Mouse (Mus musculus) embryonic facial prominence, embryonic 11.5 days (tissue): ENCODE measurements around the gene Urgcp. TPM values are rescaled to one million over a fixed set of nuclear protein-coding genes. Genes with fewer than 3 reads are reported as not detected.
"Not testable (repeated sequence)": the region's sequence is repeated elsewhere in the genome, so short reads cannot be mapped to it uniquely, and the experiment has no call there.

Source experiments
- ATAC-seq: fragments of 200-750 bp; cut with Nextera tagmentation; replicated peaks from 2 replicates; pipeline ENCODE4 v1.8.0; 2017; ENCODE audit warnings: low read depth; ENCODE audit not compliant: insufficient number of reproducible peaks, low FRiP score, low TSS enrichment
- DNase-seq: peaks from one replicate; pipeline ENCODE4 v3.0.0-alpha.2; 2015; ENCODE audit warnings: low spot score
- H3K27ac ChIP-seq: fragments of 300-500 bp; sonication (generic); replicated peaks from 2 replicates; pipeline ENCODE4 v1.5.1; 2014; ENCODE audit warnings: mild to moderate bottlenecking, low read depth, low read length, control low read depth
- H3K27me3 ChIP-seq: fragments of 300-500 bp; sonication (generic); 2 replicates; pipeline ENCODE4 v1.6.1; 2014; ENCODE audit warnings: mild to moderate bottlenecking, low read length, moderate library complexity, mixed read lengths; ENCODE audit not compliant: control insufficient read depth, insufficient read depth
- H3K36me3 ChIP-seq: fragments of 300-500 bp; sonication (generic); replicated peaks from 2 replicates; pipeline ENCODE4 v1.6.1; 2014; ENCODE audit warnings: low read depth, mild to moderate bottlenecking, low read length, moderate library complexity, mixed read lengths; ENCODE audit not compliant: control insufficient read depth, insufficient read depth
- H3K4me1 ChIP-seq: fragments of 300-500 bp; sonication (generic); 2 replicates; pipeline ENCODE4 v1.6.1; 2014; ENCODE audit warnings: low read length, mixed read lengths; ENCODE audit not compliant: control insufficient read depth, insufficient read depth
- H3K4me2 ChIP-seq: fragments of 300-500 bp; sonication (generic); 2 replicates; pipeline ENCODE4 v1.6.1; 2014; ENCODE audit warnings: low read depth, mild to moderate bottlenecking, control low read depth, low read length, moderate library complexity
- H3K4me3 ChIP-seq: fragments of 300-500 bp; sonication (generic); 2 replicates; pipeline ENCODE4 v1.5.1; 2014; ENCODE audit warnings: low read depth, low read length, control low read depth
- H3K9ac ChIP-seq: fragments of 300-500 bp; sonication (generic); replicated peaks from 2 replicates; pipeline ENCODE4 v1.6.1; 2014; ENCODE audit warnings: mild to moderate bottlenecking, control low read depth, low read length
- H3K9me3 ChIP-seq: fragments of 300-500 bp; sonication (generic); replicated peaks from 2 replicates; pipeline ENCODE4 v1.6.1; 2016; ENCODE audit warnings: mild to moderate bottlenecking, low read length, inconsistent platforms, mixed read lengths; ENCODE audit not compliant: control insufficient read depth
- WGBS: fragments of 180-500 bp; shearing (Covaris S2); extraction: QIAGEN DNeasy Blood & Tissue Kit; methylation state at CpG from one replicate; pipeline ENCODE4 v1.1.7; 2014; 5-methylcytosine and 5-hydroxymethylcytosine counted together
- polyA plus RNA-seq: library from polyadenylated mRNA; unstranded; fragments of >200 nt; fragmentation: Nextera tagmentation; extraction: Ambion mirVana; gene quantifications from 2 replicates; pipeline ENCODE4 v1.2.1, GENCODE M21; 2014

Gene Urgcp
- 9.4 and 10.1 TPM in 2 replicates for polyA plus RNA-seq

DNA sequence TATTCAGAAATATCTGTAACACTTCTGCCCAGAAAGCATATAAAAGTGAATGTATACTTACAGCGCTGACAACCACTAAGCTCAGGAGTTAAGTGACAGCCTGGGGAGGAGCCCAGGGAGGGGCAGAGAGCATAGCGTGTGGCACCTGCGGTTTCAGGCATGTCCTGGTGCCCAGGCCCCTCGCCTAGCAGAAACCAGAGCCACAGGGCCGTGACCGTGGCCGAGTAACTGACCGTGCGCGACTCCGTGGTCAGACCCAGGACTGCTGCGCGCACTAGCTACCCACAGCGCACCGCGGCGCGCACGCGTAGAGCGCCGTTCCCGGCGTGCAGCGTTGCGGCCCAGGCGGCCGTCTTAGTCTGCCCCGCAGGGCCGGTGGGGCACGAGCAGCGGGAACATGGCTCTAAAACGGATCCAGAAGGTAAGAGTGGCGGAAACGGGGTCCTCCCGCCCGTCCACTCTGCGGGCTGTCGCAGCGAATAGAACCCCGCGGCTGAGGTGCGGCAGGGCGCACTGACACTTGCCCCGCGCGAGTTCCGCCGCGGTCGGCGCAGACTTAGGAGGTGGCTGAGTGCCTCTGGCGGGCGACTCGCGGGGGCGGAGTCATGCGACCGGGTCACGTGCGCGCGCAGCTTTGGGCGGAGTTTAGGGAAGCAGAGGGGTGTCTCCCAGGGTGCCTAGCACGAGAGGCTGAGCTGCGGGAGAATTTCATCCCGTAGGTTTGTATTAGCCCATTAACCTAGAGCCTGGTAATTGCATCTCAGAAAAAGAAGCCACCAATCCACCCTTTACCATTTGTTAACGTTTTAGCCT lies at the start of gene Urgcp:
Gene Urgcp (minus strand): TSS at position 557 of the 813 bp plus-strand sequence.
- H3K9me3 ChIP-seq: no peaks in the 10 kb centered on the region
- DNase-seq: peak; percentile 95
- no peaks in the 10 kb centered on the region for H3K4me1 ChIP-seq
- H3K9ac ChIP-seq: peak within 1 kb of the TSS; percentile 76
- H3K4me3 ChIP-seq: peak within 1 kb of the TSS; percentile 57
- peak within 1 kb of the TSS; percentile 92 for H3K27ac ChIP-seq
- no peaks in the 10 kb centered on the region for H3K36me3 ChIP-seq
- ATAC-seq: peak; percentile 98
- no peaks in the 10 kb centered on the region for H3K27me3 ChIP-seq
- under 1% methylated on average over 68 of the region's 68 CpGs for WGBS
- peak within 1 kb of the TSS; percentile 56 for H3K4me2 ChIP-seq

DNA sequence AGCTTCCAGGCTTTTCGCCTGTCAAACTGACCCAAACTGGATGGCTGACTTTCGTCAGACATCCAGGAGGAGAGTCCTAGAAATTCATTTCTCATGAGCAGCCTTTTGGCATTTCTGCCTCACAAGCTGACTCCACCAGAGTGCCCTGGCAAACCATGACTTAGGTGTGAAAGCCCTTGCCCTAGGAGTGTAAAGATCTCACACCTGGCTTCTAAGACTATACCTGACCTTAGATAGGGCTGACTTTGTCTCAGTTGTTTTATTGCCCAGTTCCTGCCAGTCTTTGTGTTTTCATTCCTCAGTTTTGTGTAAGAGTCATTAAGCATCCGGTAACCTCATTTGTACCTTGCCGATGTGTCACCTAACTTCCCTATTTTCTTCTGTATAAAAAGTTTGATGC lies 47.3 kb upstream of the Urgcp start:
- not testable (repeated sequence) for H3K4me1 ChIP-seq, ATAC-seq, H3K27me3 ChIP-seq, H3K27ac ChIP-seq, H3K9ac ChIP-seq, H3K4me2 ChIP-seq, H3K36me3 ChIP-seq, DNase-seq, H3K9me3 ChIP-seq, H3K4me3 ChIP-seq
- WGBS: 98% methylated on average over 4 of the region's 4 CpGs

DNA sequence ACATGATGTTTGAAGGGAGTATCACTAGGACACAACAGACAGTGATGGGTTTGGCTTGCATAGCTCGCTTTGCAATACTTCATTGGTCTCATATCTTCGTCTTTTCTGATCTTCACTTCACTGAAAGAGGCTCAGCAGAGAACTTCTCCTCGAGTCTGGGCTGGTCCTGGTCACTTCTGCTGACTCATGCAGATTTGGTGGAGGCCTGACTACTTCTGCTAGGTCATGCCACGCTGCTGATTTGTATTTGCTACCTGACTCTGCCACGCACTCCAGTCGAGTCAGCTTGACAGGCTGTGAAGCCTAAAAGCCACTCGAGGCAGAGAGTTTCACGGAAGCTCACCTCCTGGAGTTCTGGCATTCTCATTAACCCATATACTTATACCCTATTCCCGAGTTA lies 45.8 kb upstream of the Urgcp start:
- no peaks in the 10 kb centered on the region for H3K27me3 ChIP-seq
- no peak overlapping the region for H3K9ac ChIP-seq
- no peaks in the 10 kb centered on the region for H3K36me3 ChIP-seq
- H3K4me1 ChIP-seq: 0 out of 2 replicates have a peak, but pooled peaks cover 4% of the 10 kb centered on the region
- no peak overlapping the region for H3K27ac ChIP-seq
- DNase-seq (no peak), ATAC-seq (no peak)
- H3K9me3 ChIP-seq: no peaks in the 10 kb centered on the region
- no peak overlapping the region for H3K4me3 ChIP-seq
- 84% methylated on average over 9 of the region's 9 CpGs for WGBS
- H3K4me2 ChIP-seq: no peak overlapping the region

DNA sequence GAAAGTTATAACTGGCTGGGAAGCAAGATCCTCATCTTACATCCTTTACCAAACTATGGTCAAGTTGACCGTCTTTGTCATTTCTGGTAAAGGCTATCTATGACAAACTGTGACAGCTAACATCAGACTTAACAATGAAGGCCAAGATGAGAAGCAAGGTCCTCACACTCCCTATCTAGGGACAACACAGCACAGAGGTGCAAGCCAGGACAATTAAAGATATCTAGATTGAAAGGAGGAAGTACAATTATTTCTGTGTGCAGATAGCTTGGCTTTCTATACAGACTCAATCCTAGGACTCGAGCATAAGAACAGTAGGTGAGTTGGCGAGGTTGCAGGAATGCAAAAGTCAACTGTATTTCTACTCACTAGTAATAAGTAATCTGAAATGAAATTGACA lies 43.5 kb upstream of the Urgcp start:
- no peak for ATAC-seq
- Histone ChIP-seq H3K27ac (no peak overlapping the region), H3K4me2 (no peak overlapping the region), H3K36me3 (no peaks in the 10 kb centered on the region; the same call in 1 of the 2 replicates), H3K4me1 (0 out of 2 replicates have a peak, but pooled peaks cover 4% of the 10 kb centered on the region), H3K27me3 (no peaks in the 10 kb centered on the region), H3K9me3 (no peaks in the 10 kb centered on the region), H3K9ac (no peak overlapping the region), H3K4me3 (no peak overlapping the region)
- no peak for DNase-seq
- WGBS: 84% methylated on average over 3 of the region's 3 CpGs

DNA sequence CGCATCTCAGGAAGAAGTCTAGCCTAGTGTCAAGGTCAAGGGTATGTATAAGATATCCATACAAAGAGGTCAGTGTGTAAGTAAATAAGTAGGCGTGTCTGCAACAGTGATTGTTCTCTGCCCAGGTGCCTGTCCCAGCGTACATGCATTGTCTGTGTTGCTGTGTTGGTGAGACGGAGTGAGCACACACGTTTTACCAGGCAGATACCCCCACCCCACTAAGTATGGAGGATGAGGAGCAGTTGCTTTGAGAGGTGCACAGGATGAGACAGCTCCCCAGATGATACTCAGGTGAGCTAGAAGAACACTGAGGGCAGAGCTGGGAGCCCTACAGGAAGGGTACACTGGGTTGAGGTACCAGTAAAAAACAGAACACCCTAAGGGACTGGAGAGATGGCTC lies 42.0 kb upstream of the Urgcp start:
- Histone ChIP-seq H3K9me3 (no peaks in the 10 kb centered on the region), H3K9ac (no peak overlapping the region), H3K4me1 (0 out of 2 replicates have a peak, but pooled peaks cover 4% of the 10 kb centered on the region), H3K36me3 (peaks cover 7% of the 10 kb centered on the region), H3K4me2 (no peak overlapping the region), H3K27ac (no peak overlapping the region), H3K27me3 (no peaks in the 10 kb centered on the region), H3K4me3 (no peak overlapping the region)
- ATAC-seq (no peak), DNase-seq (no peak)
- 79% methylated on average over 5 of the region's 5 CpGs for WGBS

DNA sequence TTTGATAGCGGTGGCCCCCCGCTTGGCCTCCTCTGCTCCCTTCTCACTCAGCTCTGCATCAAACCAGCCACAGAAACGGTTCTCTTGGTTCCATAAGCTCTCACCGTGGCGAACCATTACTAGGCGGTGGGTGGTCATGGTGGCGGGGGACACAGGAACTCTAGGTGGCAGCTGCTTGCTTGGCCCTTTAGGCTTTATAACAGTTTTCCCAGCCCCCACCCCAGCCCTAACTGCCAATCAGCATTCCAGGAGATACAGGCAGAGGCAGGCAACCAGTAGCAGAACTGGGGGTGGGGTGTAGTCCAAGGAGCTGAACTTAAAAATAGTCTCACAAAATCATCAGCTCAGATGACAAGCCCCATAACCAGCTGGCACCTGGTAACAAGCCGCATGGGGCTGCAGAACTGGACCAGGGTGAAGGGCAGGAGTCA lies 41.4 kb upstream of the Urgcp start, which contains the start of gene Pgam2:
Gene Pgam2 (minus strand): TSS at position 183 of the 431 bp plus-strand sequence.
- Histone ChIP-seq H3K36me3 (peaks cover 12% of the 10 kb centered on the region), H3K9ac (no peak within 1 kb of the TSS), H3K9me3 (no peaks in the 10 kb centered on the region), H3K4me3 (no peak within 1 kb of the TSS), H3K4me1 (0 out of 2 replicates have a peak, but pooled peaks cover 4% of the 10 kb centered on the region), H3K27ac (no peak within 1 kb of the TSS), H3K27me3 (no peaks in the 10 kb centered on the region), H3K4me2 (no peak within 1 kb of the TSS)
- ATAC-seq (no peak; the same call in 1 of the 2 replicates), DNase-seq (peak; percentile 42)
- WGBS: 54% methylated on average over 8 of the region's 8 CpGs

DNA sequence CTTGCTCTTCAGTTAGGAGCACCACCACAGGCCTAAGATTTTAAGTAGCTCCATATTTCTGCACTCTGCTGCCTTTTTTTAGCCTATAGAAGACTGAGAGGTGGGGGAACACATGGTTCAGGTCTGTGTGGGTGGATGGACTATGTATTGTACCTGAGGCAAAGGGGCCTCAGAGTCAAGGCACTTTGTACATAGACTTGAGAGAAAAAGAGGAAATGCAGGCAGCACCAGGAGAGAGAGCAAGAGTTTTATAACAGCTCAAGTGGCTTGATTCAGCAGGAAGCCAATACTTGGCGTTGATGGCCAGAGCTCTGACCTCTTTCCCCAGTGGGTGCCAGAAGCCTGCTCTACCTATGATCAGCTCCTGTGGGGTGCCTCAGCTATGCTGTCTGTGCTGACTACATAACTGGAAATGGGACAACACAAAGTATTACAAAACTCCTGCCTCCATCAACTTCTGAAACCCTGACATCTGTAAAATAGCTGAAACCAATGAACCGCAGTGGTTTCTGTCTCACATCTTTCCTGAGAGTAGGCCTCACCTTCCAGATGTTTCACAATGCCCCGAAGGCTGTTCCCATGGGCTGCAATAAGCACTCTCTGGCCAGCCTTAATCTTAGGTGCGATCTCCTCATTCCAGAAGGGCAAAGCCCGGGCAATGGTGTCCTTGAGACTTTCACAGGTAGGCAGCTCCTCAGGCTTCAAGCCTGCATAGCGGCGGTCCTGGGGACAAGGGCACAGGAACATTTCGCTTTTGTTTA lies 40.5 kb upstream of the Urgcp start:
- Histone ChIP-seq H3K9ac (no peak overlapping the region), H3K9me3 (no peaks in the 10 kb centered on the region), H3K36me3 (peaks cover 20% of the 10 kb centered on the region), H3K27ac (no peak overlapping the region), H3K27me3 (no peaks in the 10 kb centered on the region), H3K4me3 (no peak overlapping the region), H3K4me2 (no peak overlapping the region), H3K4me1 (0 out of 2 replicates have a peak, but pooled peaks cover 4% of the 10 kb centered on the region)
- DNase-seq: no peak
- WGBS: 81% methylated on average over 8 of the region's 8 CpGs
- ATAC-seq: no peak
